Mouse (Mus musculus) left cerebral cortex, adult 18-20 months (tissue): Measurements from ENCODE around the gene Ap1s3. TPM values are rescaled to one million over a fixed set of nuclear protein-coding genes. Genes with fewer than 3 reads are reported as not detected.
"Not testable (repeated sequence)": the region's sequence is repeated elsewhere in the genome, so short reads cannot be mapped to it uniquely, and the experiment has no call there.

Experiments used
- DNase-seq, 2 experiments: peaks; one replicate each; pipeline ENCODE4 v3.0.0; 2021 to 2022; ENCODE audit warnings: low spot score in 2 of 2, mixed read lengths in 1 of 2
- total RNA-seq, 2 experiments: library from RNA; stranded (reverse); gene quantifications; 2 replicates each; pipeline ENCODE4 v1.2.3; 2021

Ap1s3 gene
- total RNA-seq, 2 experiments from 2014 or later = 2.9 to 5.3 TPM

GRCm38 (mm10) chr1:79669419-79669974 is 2.3 kb downstream of the Ap1s3 start:
- no peak for DNase-seq

- DNase-seq = no peak
These were observed 6.9 kb downstream of the Ap1s3 start for GRCm38 (mm10) chr1:79664911-79665310.

GRCm38 (mm10) chr1:79659598-79659997 is 12.2 kb downstream of the Ap1s3 start:
- no peak for DNase-seq

GRCm38 (mm10) chr1:79657411-79657810 is 14.4 kb downstream of the Ap1s3 start:
- no peak for DNase-seq

GRCm38 (mm10) chr1:79655819-79656555 is 15.8 kb downstream of the Ap1s3 start:
- no peak for DNase-seq

- no peak for DNase-seq
These were observed 16.8 kb downstream of the Ap1s3 start for GRCm38 (mm10) chr1:79654948-79655347.

- DNase-seq = no peak
These were observed 28.2 kb downstream of the Ap1s3 start for GRCm38 (mm10) chr1:79643411-79644110.

- DNase-seq = no peak
These were observed 29.1 kb downstream of the Ap1s3 start for GRCm38 (mm10) chr1:79642680-79643079.

- DNase-seq = no peak
These were observed 30.4 kb downstream of the Ap1s3 start for GRCm38 (mm10) chr1:79641355-79641754.

- peak; percentile 74 to 80 for DNase-seq
These were observed 31.6 kb downstream of the Ap1s3 start for GRCm38 (mm10) chr1:79640151-79640550.

- no peak for DNase-seq
These were observed 32.1 kb downstream of the Ap1s3 start for GRCm38 (mm10) chr1:79639683-79640082.

- DNase-seq = no peak
These were observed 32.7 kb downstream of the Ap1s3 start for GRCm38 (mm10) chr1:79639107-79639506.

GRCm38 (mm10) chr1:79637768-79638167 is 34.0 kb downstream of the Ap1s3 start:
- DNase-seq = no peak

GRCm38 (mm10) chr1:79631521-79631920 is 40.3 kb downstream of the Ap1s3 start:
- no peak for DNase-seq

GRCm38 (mm10) chr1:79629726-79630125 is 42.0 kb downstream of the Ap1s3 start:
- no peak for DNase-seq

GRCm38 (mm10) chr1:79626140-79626539 is 45.6 kb downstream of the Ap1s3 start:
- no peak for DNase-seq

GRCm38 (mm10) chr1:79619434-79619833 is 52.3 kb downstream of the Ap1s3 start:
- no peak for DNase-seq

GRCm38 (mm10) chr1:79616492-79616891 is 55.3 kb downstream of the Ap1s3 start:
- DNase-seq = no peak

- DNase-seq = no peak
These were observed 57.3 kb downstream of the Ap1s3 start for GRCm38 (mm10) chr1:79614456-79614855.

GRCm38 (mm10) chr1:79611271-79611670 is 60.5 kb downstream of the Ap1s3 start:
- not testable (repeated sequence) for DNase-seq

- not testable (repeated sequence) for DNase-seq
These were observed 62.9 kb downstream of the Ap1s3 start for GRCm38 (mm10) chr1:79608856-79609255.

- no peak for DNase-seq
These were observed 69.3 kb downstream of the Ap1s3 start for GRCm38 (mm10) chr1:79602500-79602899.
